In genomic region chr14:59604002-59604645, GRCm38 (mm10) we compare ENCODE assay signal across 9 mouse cellular contexts. TPM values are rescaled to one million over a fixed set of nuclear protein-coding genes. Genes with fewer than 3 reads are reported as not detected.
DNase-seq lines count a peak whose midpoint lies in the region; ATAC-seq lines count a peak whose summit lies in the region.
"Had no signal": no experiment of that assay in that cellular context is flagged by ENCODE, and none has a peak within 500 bp of the region (broad histone marks: within the 10 kb centered on the region; RNA-seq: fewer than 3 reads in every experiment).

No protein-coding gene starts in this region.

- no peak overlapping the region for H3K9ac ChIP-seq in heart, embryonic 11.5 days (ENCODE audit: low read depth, low read length)
- no peak overlapping the region for H3K9ac ChIP-seq in limb, embryonic 11.5 days (ENCODE audit: low read length)
- H3K9ac ChIP-seq in intestine, embryonic 15.5 days = no peak overlapping the region
- H3K9ac ChIP-seq: liver, embryonic 15.5 days had no signal

- peak; percentile 73 for DNase-seq in heart, embryonic 10.5 days (ENCODE audit: low spot score)
- peak; percentile 52 for DNase-seq in ovary, adult 18-20 months (ENCODE audit: low spot score)
- DNase-seq in ovary, postnatal 14 days (ENCODE audit: low spot score) = no peak
- peak; percentile 54 for DNase-seq in adipocyte (ENCODE audit: low spot score)
- peak; percentile 48 for DNase-seq in limb, embryonic 11.5 days (ENCODE audit: low spot score)
- DNase-seq in cerebellum, adult 8-10 months = no peak

- peaks cover 8% of the 10 kb centered on the region; the same call in 1 of the 2 replicates for H3K4me1 ChIP-seq in heart, embryonic 10.5 days
- no peaks in the 10 kb centered on the region for H3K4me1 ChIP-seq in heart, embryonic 11.5 days (ENCODE audit: control insufficient read depth, insufficient read depth, low read length)
- H3K4me1 ChIP-seq in limb, embryonic 11.5 days (ENCODE audit: control insufficient read depth, insufficient read depth, low read length) = no peaks in the 10 kb centered on the region
- H3K4me1 ChIP-seq in intestine, embryonic 15.5 days (replicated peaks) = no peaks in the 10 kb centered on the region
- H3K4me1 ChIP-seq: liver, embryonic 15.5 days had no signal

- H3K4me3 ChIP-seq in heart, embryonic 10.5 days = no peak overlapping the region
- H3K4me3 ChIP-seq in heart, embryonic 11.5 days (ENCODE audit: low read depth, low read length) = no peak overlapping the region
- no peak overlapping the region for H3K4me3 ChIP-seq in limb, embryonic 11.5 days (ENCODE audit: low read depth, low read length)
- no peak overlapping the region for H3K4me3 ChIP-seq in intestine, embryonic 15.5 days (replicated peaks)
- H3K4me3 ChIP-seq: liver, embryonic 15.5 days had no signal

- no peak overlapping the region for H3K27ac ChIP-seq in heart, embryonic 10.5 days
- no peak overlapping the region for H3K27ac ChIP-seq in heart, embryonic 11.5 days (ENCODE audit: low read depth, low read length)
- no peak overlapping the region for H3K27ac ChIP-seq in limb, embryonic 11.5 days (replicated peaks; ENCODE audit: low read depth, low read length)
- no peak overlapping the region for H3K27ac ChIP-seq in intestine, embryonic 15.5 days
- H3K27ac ChIP-seq: liver, embryonic 15.5 days had no signal

- ATAC-seq in heart, embryonic 11.5 days (replicated peaks; ENCODE audit: insufficient number of reproducible peaks, low FRiP score, low TSS enrichment) = no peak
- no peak for ATAC-seq in limb, embryonic 11.5 days (ENCODE audit: insufficient number of reproducible peaks, low FRiP score, low TSS enrichment, low read depth)
- no peak for ATAC-seq in intestine, embryonic 15.5 days

- H3K4me2 ChIP-seq in heart, embryonic 11.5 days = no peak overlapping the region
- H3K4me2 ChIP-seq in limb, embryonic 11.5 days (ENCODE audit: low read depth, severe bottlenecking) = no peak overlapping the region
- no peak overlapping the region for H3K4me2 ChIP-seq in intestine, embryonic 15.5 days (replicated peaks)
- H3K4me2 ChIP-seq: liver, embryonic 15.5 days had no signal

- H3K27me3 ChIP-seq in heart, embryonic 10.5 days (ENCODE audit: insufficient read depth, poor library complexity, severe bottlenecking) = peaks cover 6% of the 10 kb centered on the region; the same call in 1 of the 2 replicates
- H3K27me3 ChIP-seq in heart, embryonic 11.5 days (ENCODE audit: control insufficient read depth, insufficient read depth, low read length) = no peaks in the 10 kb centered on the region
- no peaks in the 10 kb centered on the region for H3K27me3 ChIP-seq in limb, embryonic 11.5 days (ENCODE audit: control insufficient read depth, insufficient read depth, low read length)
- H3K27me3 ChIP-seq in intestine, embryonic 15.5 days (replicated peaks) = no peaks in the 10 kb centered on the region

- no peaks in the 10 kb centered on the region for H3K9me3 ChIP-seq in heart, embryonic 10.5 days
- no peaks in the 10 kb centered on the region for H3K9me3 ChIP-seq in heart, embryonic 11.5 days (replicated peaks; ENCODE audit: control insufficient read depth, low read length)
- no peaks in the 10 kb centered on the region for H3K9me3 ChIP-seq in limb, embryonic 11.5 days (ENCODE audit: control insufficient read depth, low read length)
- H3K9me3 ChIP-seq in intestine, embryonic 15.5 days = no peaks in the 10 kb centered on the region
- H3K9me3 ChIP-seq: liver, embryonic 15.5 days had no signal

- 61% methylated on average over 5 of the region's 5 CpGs for WGBS in heart, embryonic 10.5 days
- WGBS in heart, embryonic 11.5 days (ENCODE audit: insufficient replicate concordance) = 68% methylated on average over 5 of the region's 5 CpGs
- WGBS in limb, embryonic 11.5 days = 68% methylated on average over 5 of the region's 5 CpGs
- WGBS in intestine, embryonic 15.5 days = 67% methylated on average over 5 of the region's 5 CpGs

- no peaks in the 10 kb centered on the region for H3K36me3 ChIP-seq in heart, embryonic 10.5 days
- H3K36me3 ChIP-seq in heart, embryonic 11.5 days (ENCODE audit: control insufficient read depth, insufficient read depth, low read length) = no peaks in the 10 kb centered on the region
- no peaks in the 10 kb centered on the region for H3K36me3 ChIP-seq in limb, embryonic 11.5 days (ENCODE audit: control insufficient read depth, insufficient read depth, low read length)
- no peaks in the 10 kb centered on the region for H3K36me3 ChIP-seq in intestine, embryonic 15.5 days
- H3K36me3 ChIP-seq: liver, embryonic 15.5 days had no signal

RNA-seq across cellular contexts. Expression of gene Cdadc1, which starts 6.4 kb away (rescaled TPM):
- polyA plus RNA-seq in heart, embryonic 10.5 days (2016; fragmentation: Nextera tagmentation; extraction: Ambion mirVana) = 25.7 and 28.0 TPM in 2 replicates
- polyA plus RNA-seq in heart, embryonic 11.5 days (2014; fragmentation: Nextera tagmentation; extraction: Ambion mirVana) = 26.3 and 32.8 TPM in 2 replicates
- 24.6 and 32.5 TPM in 2 replicates for polyA plus RNA-seq in limb, embryonic 11.5 days (2014; fragmentation: Nextera tagmentation; extraction: Ambion mirVana)
- polyA plus RNA-seq in intestine, embryonic 15.5 days (2015; fragmentation: Nextera tagmentation; extraction: Ambion mirVana) = 31.0 and 31.4 TPM in 2 replicates

RNA-seq across cellular contexts. Expression of gene Shisa2, which starts 21.0 kb away (rescaled TPM):
- 9.4 and 23.6 TPM in 2 replicates for polyA plus RNA-seq in heart, embryonic 10.5 days (2016; fragmentation: Nextera tagmentation; extraction: Ambion mirVana)
- polyA plus RNA-seq in heart, embryonic 11.5 days (2014; fragmentation: Nextera tagmentation; extraction: Ambion mirVana) = 15.8 and 17.3 TPM in 2 replicates
- polyA plus RNA-seq in limb, embryonic 11.5 days (2014; fragmentation: Nextera tagmentation; extraction: Ambion mirVana) = 36.8 and 38.7 TPM in 2 replicates
- 9.7 and 10.6 TPM in 2 replicates for polyA plus RNA-seq in intestine, embryonic 15.5 days (2015; fragmentation: Nextera tagmentation; extraction: Ambion mirVana)

Comparison
In these comparisons a context has a peak if more than half of its experiments do, and no peak if none do; other contexts are left out.
1. DNase-seq: peak in heart, embryonic 10.5 days (single experiment), ovary, adult 18-20 months (single experiment), adipocyte (single experiment) and limb, embryonic 11.5 days (single experiment); none in ovary, postnatal 14 days (single experiment) and cerebellum, adult 8-10 months (single experiment).